Mouse (Mus musculus) right cerebral cortex, postnatal 14 days (tissue): ENCODE measurements around the gene Rtl9.

Experiments used
- DNase-seq: peaks from one replicate; pipeline ENCODE4 v3.0.0; 2022

Rtl9 gene

DNA sequence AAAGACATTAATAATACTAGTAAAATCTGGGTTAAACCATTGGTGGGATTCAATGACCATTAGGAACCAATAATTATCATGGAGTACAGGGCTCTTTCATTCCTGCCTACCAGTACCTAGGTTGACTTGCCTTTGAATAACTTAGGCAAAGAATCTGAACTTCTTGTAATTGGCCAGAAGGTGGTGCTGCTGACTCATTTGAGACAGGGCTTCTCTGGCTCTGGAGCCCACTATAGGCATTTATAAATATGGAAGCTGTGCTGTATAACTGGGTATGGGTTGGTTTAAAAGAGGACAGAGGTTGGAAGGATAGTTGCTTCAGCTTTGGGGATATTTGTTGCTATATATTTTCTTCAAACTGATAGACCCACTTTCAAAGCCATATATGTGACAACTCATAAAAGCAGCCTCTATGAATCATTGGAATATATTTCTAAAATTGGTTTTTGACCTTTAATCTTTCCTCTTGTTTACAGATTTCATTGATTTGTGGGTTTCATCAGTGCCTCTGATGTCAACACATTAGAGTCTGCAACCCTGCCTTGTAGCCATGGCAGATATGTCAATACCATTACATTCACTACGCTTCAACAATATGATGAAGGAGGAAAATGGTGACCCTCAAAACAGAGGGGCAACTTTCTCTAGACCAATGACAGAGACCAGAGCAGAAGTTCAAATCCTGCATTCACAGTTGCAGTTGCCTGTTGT lies at the start of gene Rtl9:
Gene Rtl9, plus strand, starts transcription at position 551 of the 711 bp plus-strand sequence.
- no peak for DNase-seq

DNA sequence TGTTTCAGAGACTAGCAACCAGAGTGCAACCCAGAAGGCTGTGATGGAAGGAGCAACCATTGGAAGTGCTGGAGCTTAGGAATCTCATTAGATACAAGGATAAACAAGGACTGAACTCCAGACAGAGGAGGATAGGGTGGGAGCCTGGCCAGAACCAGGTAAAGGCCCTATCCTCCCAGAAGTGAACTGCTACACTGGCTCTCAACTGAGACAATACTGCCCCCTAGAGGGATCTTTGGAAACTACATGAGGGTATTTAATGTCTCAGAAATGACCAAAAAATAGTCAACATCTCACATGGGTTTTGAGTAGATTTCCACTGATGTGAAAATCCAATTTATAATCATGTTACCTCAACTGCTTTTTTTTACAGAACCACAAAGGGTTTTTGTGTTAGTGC lies 47.9 kb upstream of the Rtl9 start:
- no peak for DNase-seq

DNA sequence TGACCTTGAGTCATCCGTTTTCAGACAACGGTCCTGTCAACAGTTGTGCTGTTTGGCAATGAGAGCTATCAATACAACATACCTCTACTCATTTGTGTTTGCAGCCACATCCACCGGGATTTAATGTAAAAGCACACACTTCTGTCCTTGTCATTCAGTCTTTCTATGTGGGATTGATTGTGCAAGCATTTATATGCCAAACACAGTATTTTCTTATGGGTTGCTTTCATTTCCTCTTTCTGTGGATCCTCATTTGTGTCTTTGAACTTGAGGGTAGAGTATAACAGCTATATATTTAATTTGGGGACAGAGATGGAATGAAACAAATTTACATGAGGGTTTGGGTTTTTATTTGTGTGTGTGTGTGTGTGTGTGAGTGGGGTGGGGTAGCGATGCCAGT lies 47.5 kb upstream of the Rtl9 start:
- no peak for DNase-seq

DNA sequence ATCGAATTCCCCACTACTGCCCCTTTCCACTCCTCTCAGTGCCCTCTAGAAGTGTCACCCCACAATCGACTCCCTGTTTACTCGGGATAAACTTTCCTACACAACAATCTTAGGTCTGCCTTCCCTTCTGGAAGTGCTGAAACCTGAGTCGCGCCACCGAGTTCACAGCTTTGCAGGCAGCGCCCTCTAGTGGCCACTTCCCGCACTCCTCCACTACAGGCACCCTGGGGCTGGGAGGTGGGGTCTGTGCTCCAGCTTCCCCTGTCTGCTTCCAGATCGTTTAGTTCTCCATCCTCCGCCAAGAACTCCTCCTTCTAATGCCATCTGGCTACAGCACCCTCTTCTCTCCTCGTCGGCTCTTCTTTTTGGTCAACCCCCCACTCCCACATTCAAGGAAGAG lies 40.6 kb upstream of the Rtl9 start:
- DNase-seq: peak; percentile 80

DNA sequence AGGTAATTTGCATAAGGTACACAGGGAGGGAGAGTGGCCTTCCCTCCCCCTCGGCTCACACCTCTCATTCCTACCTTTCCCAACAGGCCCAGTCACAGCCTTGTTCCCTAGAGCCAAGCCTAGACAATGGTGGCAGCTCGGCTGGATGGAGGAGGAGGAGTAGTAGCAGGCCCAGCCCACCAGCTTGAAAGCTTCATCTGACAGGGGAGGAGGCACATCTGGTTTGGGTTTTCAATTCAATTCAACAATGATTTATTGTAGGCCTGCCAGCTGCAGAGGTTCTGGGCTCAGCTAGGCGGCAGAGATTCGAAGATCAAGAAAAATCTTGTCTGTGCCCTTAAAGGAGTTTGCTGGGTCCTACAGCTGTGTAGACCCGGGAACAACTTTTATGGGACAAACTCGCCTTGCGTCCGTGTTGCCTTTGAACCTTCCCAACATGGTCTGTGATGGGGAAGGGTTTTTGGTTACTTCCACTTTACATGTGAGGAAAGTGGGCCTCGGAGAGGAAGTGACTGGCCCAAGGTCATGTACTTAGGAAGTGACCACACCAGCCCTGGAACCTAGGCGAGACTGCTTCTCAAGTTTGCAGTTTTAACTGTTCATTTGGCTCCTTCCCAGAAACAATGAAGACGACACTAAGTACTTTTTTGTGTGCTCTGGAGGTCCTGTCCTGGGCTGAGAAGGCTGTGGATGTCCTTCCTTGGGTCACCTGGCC lies 36.6 kb upstream of the Rtl9 start:
- no peak for DNase-seq

DNA sequence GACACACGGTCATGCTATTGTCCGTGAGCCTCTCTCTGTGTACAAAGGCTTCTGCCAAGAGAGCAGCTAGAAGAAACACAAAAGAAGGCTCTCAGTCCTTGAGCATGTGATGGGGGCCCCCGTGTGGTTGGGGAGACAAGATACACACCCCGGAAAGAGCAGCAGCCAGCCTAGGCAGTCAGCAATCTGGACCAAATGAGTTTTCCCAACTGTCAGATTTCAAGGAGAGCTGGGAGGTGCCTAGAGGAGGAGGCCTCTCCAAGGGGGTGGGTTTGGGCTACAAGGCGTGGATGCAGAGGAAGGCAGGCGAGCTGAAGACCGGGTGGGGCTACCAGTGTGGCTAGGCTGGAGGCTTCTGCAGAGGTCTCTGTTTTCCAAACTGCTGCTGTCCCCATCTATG lies 35.6 kb upstream of the Rtl9 start:
- no peak for DNase-seq

DNA sequence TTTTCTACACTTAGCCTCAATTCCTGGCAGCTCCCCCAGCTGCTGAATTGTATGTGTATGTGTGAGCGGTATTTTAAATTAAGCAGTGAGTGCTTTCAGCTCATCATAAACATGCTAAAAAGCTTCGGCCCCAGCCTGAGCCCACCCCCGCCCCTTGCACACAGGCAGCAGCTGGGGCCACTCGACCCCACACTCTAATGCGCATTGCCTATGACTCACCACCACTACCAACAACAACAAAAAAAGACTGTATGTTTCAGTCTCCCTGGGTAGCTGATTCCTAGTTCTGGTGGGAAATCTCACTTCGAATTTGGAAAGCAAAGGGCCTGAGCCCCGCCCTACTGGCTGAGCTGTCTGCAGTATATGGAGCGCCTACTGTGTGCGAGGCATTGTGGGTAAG lies 35.1 kb upstream of the Rtl9 start:
- no peak for DNase-seq

DNA sequence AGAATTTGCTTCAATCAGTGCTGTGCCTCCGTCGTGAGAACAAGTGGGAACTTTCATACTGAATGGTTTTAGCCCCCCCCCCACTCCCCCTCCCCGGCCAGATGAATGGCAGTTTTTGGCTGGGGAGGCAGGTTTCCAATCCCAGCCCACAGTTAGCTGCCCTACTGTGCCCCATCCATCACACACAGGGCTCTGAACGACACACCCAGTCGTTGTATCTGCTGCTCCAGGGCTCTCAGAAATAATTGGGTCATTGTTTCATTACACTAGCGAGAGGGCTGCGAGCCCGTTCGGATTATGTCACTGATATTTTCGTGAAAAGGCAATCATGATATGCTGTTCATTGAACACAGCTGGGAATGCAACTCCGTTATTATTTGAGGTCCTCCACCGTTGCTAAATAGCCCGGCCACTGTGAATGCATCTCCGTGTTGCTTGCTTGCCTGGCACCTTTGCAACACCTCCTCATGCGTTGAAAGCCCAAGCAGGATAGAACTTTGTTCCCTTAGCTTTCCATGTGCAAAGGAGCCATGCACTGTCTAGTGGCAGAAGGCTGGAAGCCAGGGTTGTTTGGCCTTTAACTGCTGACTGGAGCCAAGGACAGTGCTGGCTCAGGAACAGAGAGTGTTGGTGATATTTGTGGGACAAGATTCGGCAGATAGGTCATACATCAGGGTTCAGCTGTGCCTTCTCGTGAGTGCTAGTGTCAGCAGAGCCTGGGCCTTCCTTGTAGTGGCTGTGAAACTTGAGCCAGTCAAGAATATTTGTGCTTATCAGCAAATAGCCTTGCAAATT lies 32.9 kb upstream of the Rtl9 start:
- no peak for DNase-seq

DNA sequence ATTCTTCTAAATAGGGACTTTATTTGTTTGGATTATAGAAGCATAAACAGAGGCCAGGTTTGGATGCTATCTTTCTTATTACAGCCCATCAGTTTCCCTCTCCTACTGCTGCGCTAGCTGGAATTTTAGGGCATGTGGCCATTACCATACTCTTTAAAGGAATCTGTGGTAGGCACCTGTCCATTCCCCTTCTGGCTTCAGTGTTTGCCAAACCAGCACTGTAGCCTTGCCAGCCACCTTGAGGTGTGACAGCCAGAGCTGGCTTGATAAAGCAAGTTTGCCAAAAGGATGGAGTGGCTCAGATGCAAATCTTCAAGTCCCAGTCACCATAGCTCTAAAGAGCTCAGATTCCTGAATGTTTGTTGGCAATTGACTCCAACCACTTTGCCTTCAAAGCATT lies 32.3 kb upstream of the Rtl9 start:
- DNase-seq: no peak

DNA sequence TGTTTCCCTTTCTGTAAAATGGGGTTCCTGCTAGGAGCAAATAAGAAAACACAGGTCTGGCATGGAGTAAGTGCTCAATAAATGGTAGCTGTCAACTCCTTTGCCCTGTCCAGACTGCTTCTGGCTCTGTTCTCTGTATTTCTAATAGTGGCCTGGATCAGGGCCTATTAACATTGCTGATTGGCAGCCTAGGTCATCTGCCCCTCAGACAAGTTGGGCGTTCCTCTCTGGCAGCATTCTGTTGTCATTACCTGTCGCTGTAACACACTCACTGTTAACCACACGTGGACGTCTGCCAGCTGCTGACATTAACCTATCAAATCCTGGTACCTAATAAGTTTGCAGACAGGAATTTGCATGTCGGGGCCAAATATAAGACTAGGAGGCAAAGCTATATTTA lies 31.8 kb upstream of the Rtl9 start:
- no peak for DNase-seq

DNA sequence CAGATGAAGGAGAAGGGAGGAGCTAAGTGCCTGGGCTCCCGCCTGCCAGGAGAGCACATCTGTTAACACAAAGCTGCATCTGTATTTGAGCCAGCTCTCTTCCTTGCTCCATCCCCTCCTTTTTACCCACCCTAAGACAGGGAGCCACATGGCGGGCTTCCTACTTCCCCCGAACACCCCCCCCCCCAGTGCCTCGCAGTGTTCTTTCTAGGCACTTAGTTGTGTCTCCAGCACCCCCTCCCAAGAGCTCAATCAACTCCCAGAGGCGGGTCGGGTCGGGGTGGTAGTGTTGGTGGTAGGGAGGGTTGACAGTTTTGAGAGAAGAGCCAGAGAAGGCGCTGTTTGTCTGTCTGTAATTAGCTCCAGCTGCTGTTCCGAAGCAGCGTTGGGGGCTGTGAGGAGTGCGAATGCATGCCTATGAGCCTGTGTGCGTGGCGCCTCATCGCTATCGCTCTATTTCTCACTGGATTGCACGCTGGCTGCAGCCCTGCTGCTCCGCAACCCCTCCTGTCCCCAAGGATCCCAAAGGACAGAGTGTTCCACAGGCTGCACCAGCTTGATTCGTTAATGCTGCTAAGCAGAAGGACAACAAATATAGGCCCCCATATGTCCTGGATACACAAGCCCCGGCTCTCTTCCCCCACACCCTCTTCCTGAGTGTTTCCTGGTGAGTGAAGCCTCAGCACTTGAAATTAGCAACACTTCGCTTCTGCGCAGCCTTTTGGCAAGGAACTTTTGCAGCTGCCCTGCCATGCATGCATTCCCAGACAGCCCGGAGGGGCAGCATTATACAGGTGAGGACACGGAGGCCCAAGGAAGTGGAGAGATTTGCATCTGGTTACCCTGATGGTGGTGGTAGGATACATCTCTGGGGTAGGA lies 18.7 kb upstream of the Rtl9 start:
- peak; percentile 12 for DNase-seq

DNA sequence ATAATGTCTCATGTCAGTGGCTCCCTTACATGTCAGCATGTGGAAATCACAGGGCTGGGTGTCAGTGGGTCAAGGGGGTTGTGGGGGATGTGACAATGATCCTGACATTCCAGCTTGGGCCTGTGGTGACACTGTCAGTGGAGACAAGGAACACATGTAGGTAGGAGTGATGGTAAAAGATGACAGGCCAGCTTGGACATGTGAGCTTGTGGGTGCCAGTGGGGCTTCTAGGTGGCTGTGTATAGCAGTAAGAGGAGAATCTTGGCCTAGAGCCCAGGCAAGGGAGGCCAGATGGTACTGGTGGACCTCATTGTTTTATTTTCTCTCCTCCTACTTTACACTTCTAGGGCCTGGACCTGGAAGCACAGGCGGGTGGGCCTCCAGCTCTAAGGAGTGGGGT lies 16.7 kb upstream of the Rtl9 start:
- DNase-seq: no peak

DNA sequence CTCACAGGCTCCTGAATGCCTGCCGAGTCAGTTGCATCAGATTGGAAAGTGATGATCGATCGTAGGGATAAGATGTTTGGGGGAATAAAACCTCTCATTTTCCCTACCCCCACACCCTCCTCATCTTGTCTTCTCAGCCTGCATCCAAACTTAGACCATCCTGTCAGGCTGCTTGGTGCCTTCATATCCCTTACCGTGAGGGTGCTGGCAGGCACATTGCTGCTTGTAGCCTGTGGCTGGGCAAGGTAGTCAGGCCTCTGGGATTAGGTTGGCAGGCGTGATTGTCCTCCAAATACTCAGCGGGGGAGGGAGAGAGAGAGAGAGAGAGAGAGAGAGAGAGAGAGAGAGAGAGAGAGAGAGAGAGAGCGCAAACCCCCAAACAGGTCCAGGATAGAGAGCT lies 11.2 kb upstream of the Rtl9 start:
- DNase-seq: no peak

DNA sequence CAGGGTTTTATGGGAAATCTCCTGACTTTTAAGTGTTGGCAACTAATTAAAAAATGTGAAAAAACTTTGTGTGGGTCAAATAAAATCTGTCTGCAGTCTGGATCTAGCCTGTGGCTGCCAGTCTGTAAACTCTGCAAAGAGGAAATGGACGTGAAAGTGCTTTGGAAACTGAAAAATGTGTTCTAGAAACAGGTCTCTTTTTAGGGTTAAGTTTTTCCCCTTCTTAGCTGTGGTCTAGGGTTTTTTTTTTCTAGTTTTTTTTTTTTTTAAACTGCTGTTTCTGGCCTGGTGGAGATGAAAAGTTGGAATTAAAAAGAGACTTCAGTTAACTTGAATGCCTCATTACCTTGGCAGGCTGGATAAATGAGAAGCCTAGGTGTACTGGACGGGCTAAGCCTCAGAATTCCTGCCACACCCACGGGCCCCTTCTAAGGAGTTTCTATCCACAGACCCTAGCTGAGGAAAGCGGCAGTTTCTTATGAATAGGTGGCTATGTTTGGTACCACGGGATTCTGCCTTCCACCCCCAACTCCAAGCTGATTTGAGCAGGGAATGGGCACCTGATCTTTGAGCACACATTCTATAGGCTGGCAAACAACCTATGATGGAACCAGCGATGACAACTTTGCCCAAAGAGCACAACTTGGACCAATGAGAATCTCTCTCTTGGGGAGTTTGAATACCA lies 8.3 kb upstream of the Rtl9 start:
- no peak for DNase-seq

DNA sequence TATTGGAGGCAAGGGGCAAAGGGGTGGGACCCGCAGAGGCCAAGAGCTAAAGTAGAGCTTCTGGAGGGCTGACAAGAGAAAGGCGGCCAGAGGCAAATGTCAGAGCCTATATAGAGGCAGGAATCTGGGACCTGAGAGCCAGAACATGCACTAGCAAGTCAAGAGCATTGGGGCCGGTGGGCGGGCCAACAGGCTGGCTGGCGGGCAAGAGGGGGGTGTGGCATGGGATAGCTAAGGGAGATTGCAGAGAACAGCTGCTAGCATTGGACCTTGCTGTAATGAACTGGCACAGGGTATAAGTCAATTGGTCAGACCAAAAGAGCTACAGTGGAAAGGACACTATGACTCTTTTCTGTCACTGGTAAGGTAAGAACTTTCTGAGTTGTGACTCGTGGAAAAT lies 1.8 kb upstream of the Rtl9 start:
- no peak for DNase-seq

DNA sequence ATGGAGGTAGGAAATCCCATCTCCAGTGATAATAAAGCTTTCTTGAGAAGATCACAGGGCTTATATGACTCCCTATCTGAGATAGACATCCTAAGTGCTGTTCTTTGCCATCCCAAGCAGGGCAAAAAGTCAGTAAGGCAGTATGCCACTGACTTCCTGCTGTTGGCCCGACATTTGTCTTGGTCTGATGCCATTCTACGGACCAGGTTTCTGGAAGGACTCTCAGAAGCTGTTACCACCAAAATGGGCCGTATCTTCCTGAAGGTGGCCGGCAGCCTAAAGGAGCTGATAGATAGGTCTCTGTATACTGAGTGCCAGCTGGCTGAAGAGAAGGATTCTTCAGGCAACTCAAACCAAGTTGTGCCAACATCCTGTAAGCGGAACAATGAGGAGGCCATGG lies 3.8 kb downstream of the Rtl9 start:
- DNase-seq: no peak

DNA sequence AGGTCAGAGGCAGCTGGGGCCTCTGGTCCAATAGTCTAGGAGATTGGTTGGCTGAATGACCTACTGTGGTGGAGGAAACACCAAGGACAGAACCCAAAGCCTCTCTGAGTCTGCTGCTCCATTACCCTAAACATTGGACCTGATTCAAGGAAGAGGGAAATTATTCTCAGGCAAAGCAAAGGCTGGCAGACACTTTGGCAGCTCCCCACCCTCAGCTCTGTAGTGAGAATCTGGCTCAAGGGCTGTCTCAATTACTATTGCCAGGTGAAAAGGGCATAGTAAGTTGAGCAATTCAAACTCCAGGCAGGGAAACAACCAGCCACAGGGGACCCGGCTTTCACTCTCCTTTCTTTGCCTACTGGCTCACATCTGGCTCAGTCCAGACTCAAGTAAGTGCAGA lies 6.5 kb downstream of the Rtl9 start:
- DNase-seq: no peak

DNA sequence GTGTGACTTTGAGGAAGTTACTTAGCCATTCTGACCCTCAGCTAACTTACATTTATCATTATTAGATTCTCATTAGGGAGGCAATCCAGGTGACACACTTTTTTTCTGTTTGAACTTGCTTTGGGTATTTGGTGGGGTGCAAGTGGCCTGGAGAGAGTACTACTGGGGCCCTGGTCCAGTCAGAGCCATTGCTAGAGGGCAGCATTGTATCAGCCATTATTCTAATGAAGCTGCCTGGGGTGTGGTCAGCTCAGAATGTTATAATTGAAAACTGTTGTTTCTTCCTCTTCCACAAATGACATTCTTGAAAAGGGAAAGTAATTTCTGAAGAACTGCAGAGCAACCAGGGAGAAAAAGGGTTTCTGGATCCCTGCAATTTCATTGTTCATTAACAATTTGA lies 13.2 kb downstream of the Rtl9 start:
- no peak for DNase-seq
